Mouse (Mus musculus) thymus, adult 2 months (tissue): ENCODE data around the gene Plscr5.

Source experiments
- CTCF ChIP-seq: fragments of 200-500 bp; IDR thresholded peaks from 2 replicates; pipeline ENCODE4 v1.5.1; 2012; ENCODE audit warnings: mild to moderate bottlenecking, control low read depth, low read length, moderate library complexity, borderline replicate concordance; ENCODE audit not compliant: control insufficient read depth, poor library complexity, insufficient read depth; ENCODE audit errors: extremely low read depth
- POLR2A ChIP-seq: fragments of 200-500 bp; IDR thresholded peaks from 2 replicates; pipeline ENCODE4 v1.6.1; 2012; ENCODE audit warnings: mild to moderate bottlenecking, low read length, control low read depth, moderate library complexity; ENCODE audit not compliant: control insufficient read depth, poor library complexity, insufficient read depth; ENCODE audit errors: extremely low read depth

- TF ChIP-seq CTCF (no peak), POLR2A (no peak)
Measured at GRCm38 (mm10) chr9:92217896-92218295, 25.2 kb downstream of the Plscr5 start.
